ENCODE assay signal across 8 mouse cellular contexts in genomic region chr2:119288270-119288882, GRCm38 (mm10). TPM values are rescaled to one million over a fixed set of nuclear protein-coding genes. Genes with fewer than 3 reads are reported as not detected.
A peak's percentile ranks its signal among the peaks of the same experiment; 100 is the strongest.
DNase-seq lines count a peak whose midpoint lies in the region; ATAC-seq lines count a peak whose summit lies in the region.

Gene Vps18 (plus strand): TSS chr2:119288740.

- H3K27me3 ChIP-seq in hindbrain, embryonic 12.5 days = no peaks in the 10 kb centered on the region

- no peaks in the 10 kb centered on the region for H3K9me3 ChIP-seq in hindbrain, embryonic 12.5 days (replicated peaks)

- H3K4me3 ChIP-seq in hindbrain, embryonic 12.5 days = peak within 1 kb of the TSS; percentile 67

- H3K36me3 ChIP-seq in hindbrain, embryonic 12.5 days = peaks cover 22% of the 10 kb centered on the region

- under 1% methylated on average over 31 of the region's 31 CpGs for WGBS in hindbrain, embryonic 12.5 days

- H3K9ac ChIP-seq in hindbrain, embryonic 12.5 days = peak within 1 kb of the TSS; percentile 81

- H3K4me1 ChIP-seq in hindbrain, embryonic 12.5 days = peaks cover 16% of the 10 kb centered on the region

- DNase-seq in NIH3T3 (ENCODE audit: low read depth) = peak; percentile 99
- DNase-seq in cerebellum, postnatal 10 days = peak; percentile 99
- DNase-seq in frontal cortex, postnatal 10 days (ENCODE audit: low spot score in 2 of 2) = peak; percentile 93 to 97
- DNase-seq in layer of hippocampus, postnatal 14 days (ENCODE audit: low spot score in 2 of 2) = peak; percentile 98 to 99
- DNase-seq in lung, postnatal 14 days = peak; percentile 99
- peak; percentile 99 for DNase-seq in retina, adult 2 months (ENCODE audit: low read depth, low spot score)
- peak; percentile 95 to 96 for DNase-seq in thymus, postnatal 36 days

- ATAC-seq in hindbrain, embryonic 12.5 days (ENCODE audit: low FRiP score) = peak; percentile 95

- peak within 1 kb of the TSS; percentile 71 for H3K4me2 ChIP-seq in hindbrain, embryonic 12.5 days (replicated peaks)

- peak within 1 kb of the TSS; percentile 53; the same call in 1 of the 2 replicates for H3K27ac ChIP-seq in hindbrain, embryonic 12.5 days

RNA-seq across cellular contexts. Expression of gene Vps18, which starts in this region (rescaled TPM):
- 28.2 and 28.3 TPM in 2 replicates for polyA plus RNA-seq in hindbrain, embryonic 12.5 days (2016; fragmentation: Nextera tagmentation; extraction: Ambion mirVana)
- 10 to 100 TPM; 34.0 to 34.3 TPM for total RNA-seq in layer of hippocampus, postnatal 14 days (2021)

Comparison
In these comparisons a context has a peak if more than half of its experiments do, and no peak if none do; other contexts are left out.
1. Peak in every context shown above with its lines: DNase-seq, ATAC-seq, H3K4me3 ChIP-seq and H3K27ac ChIP-seq.